Mouse (Mus musculus): ENCODE results near the gene Zfyve28. TPM values are rescaled to one million over a fixed set of nuclear protein-coding genes. Genes with fewer than 3 reads are reported as not detected.

Zfyve28 gene
- polyA plus RNA-seq, 1 experiment = 4.5 TPM

DNA sequence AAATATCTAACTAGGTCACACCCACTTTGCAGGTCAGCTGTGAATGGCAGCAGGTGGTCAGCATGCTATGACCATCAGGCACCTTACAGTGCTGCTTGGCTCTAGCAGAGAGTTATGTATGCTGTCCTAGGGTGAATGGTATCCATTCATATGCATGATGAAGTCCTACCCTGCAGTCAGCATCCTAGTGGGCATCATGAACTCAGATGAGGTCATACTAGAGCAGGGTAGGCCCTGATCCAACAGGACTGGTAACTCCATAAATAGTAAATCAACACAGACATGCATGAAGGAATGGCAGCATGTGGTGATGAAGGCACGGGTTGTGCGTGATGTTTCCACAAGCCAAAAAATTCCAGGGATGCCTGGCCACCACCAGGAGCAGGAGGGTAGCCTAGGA lies 82.5 kb downstream of the Zfyve28 start:
- no peak overlapping the region for H3K4me3 ChIP-seq (replicated peaks; ENCODE audit: extremely low read depth, low read depth, low read length)
- no peak for TF ChIP-seq CTCF (IDR thresholded peaks at IDR 0.05; ENCODE audit: insufficient read depth, low read length)
- no peak for TF ChIP-seq POLR2A (IDR thresholded peaks at IDR 0.05; ENCODE audit: borderline replicate concordance, extremely low read depth, low read depth, low read length)
- WGBS = 68% methylated on average over 2 of the region's 2 CpGs
- H3K4me1 ChIP-seq (ENCODE audit: control insufficient read depth, insufficient read depth, low read length) = peaks cover 3% of the 10 kb centered on the region; the same call in 1 of the 2 replicates
- DNase-seq = no peak

DNA sequence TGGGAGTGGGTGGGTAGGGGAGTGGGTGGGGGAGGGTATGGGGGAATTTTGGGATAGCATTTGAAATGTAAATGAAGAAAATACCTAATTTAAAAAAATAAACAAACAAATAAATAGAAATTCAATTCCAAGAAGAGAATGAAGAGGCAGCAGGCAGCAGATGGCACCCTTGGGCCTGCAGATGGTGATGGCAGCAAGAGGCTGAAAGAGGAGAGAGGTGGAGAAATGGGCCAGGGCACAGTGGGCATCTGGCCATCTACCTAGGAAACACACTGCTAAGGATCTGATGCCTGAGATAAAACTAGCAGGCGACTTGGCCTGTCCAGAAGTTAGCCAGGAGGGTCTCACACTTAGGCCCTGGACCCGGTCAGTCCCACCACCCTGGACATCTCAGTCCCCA lies 83.3 kb downstream of the Zfyve28 start:
- WGBS = 87% methylated on average over 2 of the region's 2 CpGs
- Histone ChIP-seq H3K4me1 (ENCODE audit: control insufficient read depth, insufficient read depth, low read length) (peaks cover 3% of the 10 kb centered on the region; the same call in 1 of the 2 replicates), H3K4me3 (replicated peaks; ENCODE audit: extremely low read depth, low read depth, low read length) (no peak overlapping the region)
- no peak for DNase-seq
- no peak for TF ChIP-seq POLR2A (IDR thresholded peaks at IDR 0.05; ENCODE audit: borderline replicate concordance, extremely low read depth, low read depth, low read length)
- no peak for TF ChIP-seq CTCF (IDR thresholded peaks at IDR 0.05; ENCODE audit: insufficient read depth, low read length)

- no peak for DNase-seq
- TF ChIP-seq POLR2A (IDR thresholded peaks at IDR 0.05; ENCODE audit: borderline replicate concordance, extremely low read depth, low read depth, low read length) (no peak), CTCF (IDR thresholded peaks at IDR 0.05; ENCODE audit: insufficient read depth, low read length) (no peak)
- Histone ChIP-seq H3K4me1 (ENCODE audit: control insufficient read depth, insufficient read depth, low read length) (peaks cover 3% of the 10 kb centered on the region; the same call in 1 of the 2 replicates), H3K4me3 (replicated peaks; ENCODE audit: extremely low read depth, low read depth, low read length) (no peak overlapping the region)
- 69% methylated on average over 4 of the region's 4 CpGs for WGBS
Observed at GRCm38 (mm10) chr5:34202006-34202405, 86.2 kb downstream of the Zfyve28 start.

DNA sequence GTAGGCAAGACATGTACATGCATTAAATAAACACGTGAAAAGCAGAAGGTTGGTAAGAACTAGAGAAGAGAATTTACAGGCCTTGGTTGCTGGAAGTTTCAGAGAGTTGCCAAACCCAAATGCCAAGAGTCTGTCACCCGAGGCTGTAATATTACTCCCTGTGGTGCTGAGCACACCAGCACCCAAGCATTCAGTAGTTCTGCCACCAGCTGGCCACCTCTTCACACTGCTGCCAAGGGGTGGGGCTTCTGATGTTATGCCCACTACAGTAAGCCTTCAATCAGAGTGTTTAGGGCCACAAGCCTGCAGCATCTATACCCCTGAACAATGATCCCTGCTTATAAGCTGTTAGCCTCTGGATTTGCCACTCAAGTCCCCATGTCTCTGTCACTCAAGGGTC lies 86.9 kb downstream of the Zfyve28 start:
- peaks cover 3% of the 10 kb centered on the region; the same call in 1 of the 2 replicates for H3K4me1 ChIP-seq (ENCODE audit: control insufficient read depth, insufficient read depth, low read length)

DNA sequence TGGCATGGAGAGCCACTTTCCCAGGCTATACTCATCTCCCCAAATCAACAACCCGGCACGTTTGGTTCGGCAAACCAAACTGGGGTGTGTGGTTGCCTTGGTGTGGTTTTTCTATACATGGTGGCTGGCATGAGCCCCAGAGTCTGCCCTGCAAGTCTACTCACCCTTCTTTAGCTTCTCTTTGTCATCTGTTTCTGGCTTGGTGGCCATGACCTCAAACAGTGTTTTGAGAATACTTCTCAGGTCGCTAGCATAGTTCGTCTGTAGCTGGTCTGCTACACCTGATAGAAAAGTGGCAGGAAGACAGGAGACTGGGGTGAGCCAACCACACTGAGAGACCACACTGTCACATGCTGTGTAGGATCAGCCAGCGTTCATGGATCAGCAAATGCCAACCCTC lies 89.6 kb downstream of the Zfyve28 start:
- Histone ChIP-seq H3K4me3 (replicated peaks; ENCODE audit: extremely low read depth, low read depth, low read length) (no peak overlapping the region), H3K4me1 (ENCODE audit: control insufficient read depth, insufficient read depth, low read length) (peaks cover 3% of the 10 kb centered on the region; the same call in 1 of the 2 replicates)
- DNase-seq = no peak
- TF ChIP-seq CTCF (IDR thresholded peaks at IDR 0.05; ENCODE audit: insufficient read depth, low read length) = no peak
- no peak for TF ChIP-seq POLR2A (IDR thresholded peaks at IDR 0.05; ENCODE audit: borderline replicate concordance, extremely low read depth, low read depth, low read length)
- WGBS = 78% methylated on average over 6 of the region's 6 CpGs

More for the DNA sequence above, 86.9 kb downstream of the Zfyve28 start:
- 34% methylated on average over 2 of the region's 2 CpGs for WGBS
- TF ChIP-seq POLR2A (IDR thresholded peaks at IDR 0.05; ENCODE audit: borderline replicate concordance, extremely low read depth, low read depth, low read length) (no peak), CTCF (IDR thresholded peaks at IDR 0.05; ENCODE audit: insufficient read depth, low read length) (0 out of 2 replicates have a peak, but pooled peaks have one; percentile 23)
- no peak for DNase-seq
- no peak overlapping the region for H3K4me3 ChIP-seq (replicated peaks; ENCODE audit: extremely low read depth, low read depth, low read length)

DNA sequence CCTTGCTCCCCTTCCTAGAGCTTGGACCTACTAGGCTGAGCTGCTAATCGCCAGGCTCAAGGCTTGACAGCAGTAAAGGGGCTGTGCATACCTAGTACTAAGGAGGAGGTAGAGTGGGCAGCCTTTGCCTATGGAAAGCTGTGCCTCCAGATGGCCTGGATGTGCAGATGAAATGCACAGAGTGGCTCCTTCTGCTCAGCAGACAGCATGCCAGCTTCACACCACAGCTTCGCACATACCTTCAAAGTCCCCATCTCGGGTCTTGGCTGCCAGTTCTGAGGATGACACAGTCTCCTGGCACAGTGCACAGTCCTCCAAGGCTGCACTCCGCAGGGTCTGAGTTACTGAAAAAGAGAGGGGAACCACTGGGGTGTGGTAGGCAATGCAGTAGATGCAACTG lies 91.0 kb downstream of the Zfyve28 start:
- DNase-seq = no peak
- no peak overlapping the region for H3K4me3 ChIP-seq (replicated peaks; ENCODE audit: extremely low read depth, low read depth, low read length)
- peaks cover 3% of the 10 kb centered on the region; the same call in 1 of the 2 replicates for H3K4me1 ChIP-seq (ENCODE audit: control insufficient read depth, insufficient read depth, low read length)
- TF ChIP-seq POLR2A (IDR thresholded peaks at IDR 0.05; ENCODE audit: borderline replicate concordance, extremely low read depth, low read depth, low read length) = no peak
- TF ChIP-seq CTCF (IDR thresholded peaks at IDR 0.05; ENCODE audit: insufficient read depth, low read length) = no peak
- WGBS = 69% methylated on average over 4 of the region's 4 CpGs

- 67% methylated on average over 7 of the region's 7 CpGs for WGBS
- H3K4me3 ChIP-seq (replicated peaks; ENCODE audit: extremely low read depth, low read depth, low read length) = no peak overlapping the region
- DNase-seq = no peak
- H3K4me1 ChIP-seq (ENCODE audit: control insufficient read depth, insufficient read depth, low read length) = peaks cover 5% of the 10 kb centered on the region; the same call in 1 of the 2 replicates
- TF ChIP-seq POLR2A (IDR thresholded peaks at IDR 0.05; ENCODE audit: borderline replicate concordance, extremely low read depth, low read depth, low read length) = no peak
- no peak for TF ChIP-seq CTCF (IDR thresholded peaks at IDR 0.05; ENCODE audit: insufficient read depth, low read length)
Observed at GRCm38 (mm10) chr5:34196423-34196822, 91.8 kb downstream of the Zfyve28 start.

DNA sequence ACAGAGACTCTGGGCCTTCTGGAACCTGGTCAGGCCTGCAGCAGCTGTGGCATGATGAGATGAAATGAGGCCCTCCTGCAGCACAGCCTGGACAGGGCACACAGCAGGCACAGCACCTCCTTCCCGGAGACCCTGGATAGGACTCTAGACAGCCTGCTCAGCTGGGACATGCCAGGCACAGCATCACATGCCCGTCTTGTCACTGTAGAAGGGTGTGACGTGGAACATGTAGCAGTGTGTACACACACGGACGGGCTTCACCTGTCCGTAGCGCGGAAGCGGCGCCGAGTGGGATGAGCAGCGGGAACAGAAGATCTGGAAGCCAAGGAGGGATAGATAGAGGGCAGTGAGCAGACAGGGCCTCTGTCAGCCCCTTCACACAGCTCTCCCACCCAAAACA lies 92.5 kb downstream of the Zfyve28 start:
- DNase-seq = no peak
- TF ChIP-seq POLR2A (IDR thresholded peaks at IDR 0.05; ENCODE audit: borderline replicate concordance, extremely low read depth, low read depth, low read length) (no peak), CTCF (IDR thresholded peaks at IDR 0.05; ENCODE audit: insufficient read depth, low read length) (no peak)
- no peak overlapping the region for H3K4me3 ChIP-seq (replicated peaks; ENCODE audit: extremely low read depth, low read depth, low read length)
- peaks cover 3% of the 10 kb centered on the region; the same call in 1 of the 2 replicates for H3K4me1 ChIP-seq (ENCODE audit: control insufficient read depth, insufficient read depth, low read length)
- 90% methylated on average over 12 of the region's 12 CpGs for WGBS

DNA sequence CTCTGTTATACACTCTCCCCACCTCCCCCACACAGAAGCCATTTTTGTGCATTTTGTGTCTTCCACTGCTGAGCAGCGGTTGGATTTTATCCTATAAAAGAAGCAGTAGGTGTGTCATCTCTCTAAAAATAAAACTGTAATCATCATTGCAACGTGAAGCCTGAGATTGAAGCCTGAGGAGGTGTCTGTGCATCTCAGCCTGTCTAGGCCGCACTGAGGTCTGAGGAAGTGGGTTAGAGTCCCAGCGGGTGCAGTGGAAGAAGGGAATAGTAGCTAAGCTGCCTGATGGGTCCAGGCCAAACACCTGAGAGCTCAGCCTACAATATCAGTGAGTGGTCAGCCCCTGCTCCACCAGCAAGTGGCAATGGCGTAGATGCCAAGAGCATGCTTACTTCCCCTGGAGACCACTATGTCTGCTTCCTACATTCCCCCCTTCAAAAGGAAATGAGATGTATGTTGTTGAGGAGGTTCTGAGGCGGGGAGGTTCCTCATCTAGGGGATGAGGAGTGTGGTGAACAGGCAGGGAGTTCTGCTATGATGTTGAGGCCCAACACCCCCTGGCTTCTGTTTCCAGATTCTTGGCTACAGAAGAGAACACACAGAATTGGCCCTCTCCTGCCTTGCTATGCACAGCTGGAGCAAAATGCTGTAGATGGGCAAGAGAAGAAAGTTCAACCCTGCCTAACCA lies 93.1 kb downstream of the Zfyve28 start:
- no peak for DNase-seq
- H3K4me1 ChIP-seq (ENCODE audit: control insufficient read depth, insufficient read depth, low read length) = peaks cover 3% of the 10 kb centered on the region; the same call in 1 of the 2 replicates
- 73% methylated on average over 6 of the region's 6 CpGs for whole genome bisulfite sequencing
- no peak overlapping the region for H3K4me3 ChIP-seq (replicated peaks; ENCODE audit: extremely low read depth, low read depth, low read length)
- no peak for TF ChIP-seq CTCF (IDR thresholded peaks at IDR 0.05; ENCODE audit: insufficient read depth, low read length)
- TF ChIP-seq POLR2A (IDR thresholded peaks at IDR 0.05; ENCODE audit: borderline replicate concordance, extremely low read depth, low read depth, low read length) = no peak

GRCm38 (mm10) chr5:34194426-34194825 lies 93.8 kb downstream of the Zfyve28 start:
- Histone ChIP-seq H3K4me1 (ENCODE audit: control insufficient read depth, insufficient read depth, low read length) (peaks cover 3% of the 10 kb centered on the region; the same call in 1 of the 2 replicates), H3K4me3 (replicated peaks; ENCODE audit: extremely low read depth, low read depth, low read length) (no peak overlapping the region)
- TF ChIP-seq POLR2A (IDR thresholded peaks at IDR 0.05; ENCODE audit: borderline replicate concordance, extremely low read depth, low read depth, low read length) (no peak), CTCF (IDR thresholded peaks at IDR 0.05; ENCODE audit: insufficient read depth, low read length) (no peak)
- WGBS = 54% methylated on average over 1 of the region's 1 CpGs
- no peak for DNase-seq

All from lung, adult 2 months (tissue).